Comparison of ENCODE assay signal across 15 mouse cellular contexts in the genomic region with DNA sequence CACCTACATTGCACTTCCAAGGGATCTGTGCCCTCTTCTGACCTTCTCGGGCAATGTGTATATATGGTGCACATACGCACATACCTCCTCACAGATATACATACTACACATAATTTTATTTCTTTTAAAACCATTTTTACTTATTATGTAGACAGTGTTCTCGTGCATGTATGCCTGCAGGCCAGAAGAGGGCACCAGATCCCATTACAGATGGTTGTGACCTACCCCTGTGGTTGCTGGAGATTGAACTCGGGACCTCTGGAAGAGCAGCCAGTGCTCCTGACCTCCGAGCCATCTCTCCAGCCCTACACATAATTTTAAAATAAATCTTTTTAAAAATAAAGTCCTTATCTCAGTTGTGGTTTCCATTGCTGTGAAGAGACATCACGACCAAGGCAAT. TPM values are rescaled to one million over a fixed set of nuclear protein-coding genes. Genes with fewer than 3 reads are reported as not detected.
DNase-seq lines count a peak whose midpoint lies in the region; TF ChIP-seq lines count a peak whose summit lies in the region.
"Had no signal": no experiment of that assay in that cellular context is flagged by ENCODE, and none has a peak within 500 bp of the region (broad histone marks: within the 10 kb centered on the region; RNA-seq: fewer than 3 reads in every experiment).

No protein-coding gene starts in this region.

- peaks cover 2% of the 10 kb centered on the region; the same call in 1 of the 2 replicates for H3K4me1 ChIP-seq in thymus, adult 2 months (replicated peaks; ENCODE audit: control insufficient read depth, insufficient read depth, low read length)

- DNase-seq in layer of hippocampus, adult 2 months (ENCODE audit: low spot score in 2 of 2): no peak
- DNase-seq in layer of hippocampus, postnatal 25 days (ENCODE audit: extremely low spot score in 1 of 2, low spot score in 1 of 2): no peak
- peak; percentile 19 for DNase-seq in thymus, postnatal 25 days
- DNase-seq in thymus, adult 2 months: no peak
- peak; percentile 50 for DNase-seq in R1 (ENCODE audit: low read depth, low spot score)
- no peak for DNase-seq in frontal cortex, postnatal 36 days (ENCODE audit: low spot score in 2 of 2)
- no peak for DNase-seq in layer of hippocampus, adult 11-12 months (ENCODE audit: low spot score)
- DNase-seq: adrenal gland, postnatal 10 days; cerebellum, adult 11-12 months; gastrocnemius, postnatal 10 days; kidney, postnatal 14 days had no signal

- peak; percentile 68 for TF ChIP-seq CTCF in layer of hippocampus, adult 2 months (conservative IDR thresholded peaks at IDR 0.05)
- no peak for TF ChIP-seq CTCF in thymus, adult 2 months (IDR thresholded peaks at IDR 0.05; ENCODE audit: borderline replicate concordance, control insufficient read depth, extremely low read depth, insufficient read depth, low read length, poor library complexity)

- H3K4me3 ChIP-seq in layer of hippocampus, adult 2 months: no peak overlapping the region
- H3K4me3 ChIP-seq in thymus, adult 2 months (ENCODE audit: control insufficient read depth, insufficient read depth, low read length): no peak overlapping the region
- H3K4me3 ChIP-seq: forebrain, embryonic 12.5 days; heart, embryonic 13.5 days; lung, embryonic 15.5 days had no signal

- WGBS in thymus, adult 2 months: 77% methylated on average over 6 of the region's 6 CpGs

- H3K36me3 ChIP-seq in thymus, adult 2 months (ENCODE audit: control insufficient read depth, insufficient read depth, low read length): no peaks in the 10 kb centered on the region
- H3K36me3 ChIP-seq: forebrain, embryonic 12.5 days; lung, embryonic 15.5 days had no signal

- H3K27me3 ChIP-seq in thymus, adult 2 months (ENCODE audit: control insufficient read depth, insufficient read depth, low read length): no peaks in the 10 kb centered on the region
- H3K27me3 ChIP-seq: forebrain, embryonic 12.5 days; heart, embryonic 13.5 days; lung, embryonic 15.5 days had no signal

- TF ChIP-seq POLR2A in thymus, adult 2 months (IDR thresholded peaks at IDR 0.05; ENCODE audit: control insufficient read depth, extremely low read depth, insufficient read depth, low read length, poor library complexity): no peak

- H3K27ac ChIP-seq in layer of hippocampus, adult 2 months: no peak overlapping the region
- no peak overlapping the region for H3K27ac ChIP-seq in thymus, adult 2 months (ENCODE audit: control insufficient read depth, insufficient read depth, low read length)
- H3K27ac ChIP-seq: forebrain, embryonic 12.5 days; heart, embryonic 13.5 days; lung, embryonic 15.5 days had no signal

RNA-seq across cellular contexts. Expression of gene Rfc1, which starts 2.9 kb away (rescaled TPM):
- total RNA-seq in layer of hippocampus, adult 2 months (2021): 10 to 100 TPM; 33.2 to 38.2 TPM
- total RNA-seq in layer of hippocampus, postnatal 25 days (2021): 10 to 100 TPM; 28.5 to 29.5 TPM
- 20.0 and 27.9 TPM in 2 replicates for polyA plus RNA-seq in thymus, adult 2 months (2012; rRNA removed)

RNA-seq across cellular contexts. Expression of gene Klb, which starts 9.7 kb away (rescaled TPM):
- under 1 TPM; 0.46 to 0.66 TPM for total RNA-seq in layer of hippocampus, adult 2 months (2021)
- total RNA-seq in layer of hippocampus, postnatal 25 days (2021): under 1 TPM; 0.62 to 0.73 TPM
- polyA plus RNA-seq in thymus, adult 2 months (2012; rRNA removed): 1.1 and 1.6 TPM in 2 replicates
- polyA plus RNA-seq: embryonic facial prominence, embryonic 11.5 days; lung, embryonic 15.5 days had no signal

RNA-seq across cellular contexts. Expression of gene Rpl9, which starts 52.9 kb away (rescaled TPM):
- 100 to 1,000 TPM; 705 to 728 TPM for total RNA-seq in layer of hippocampus, adult 2 months (2021)
- 100 to 1,000 TPM; 604 to 704 TPM for total RNA-seq in layer of hippocampus, postnatal 25 days (2021)
- polyA plus RNA-seq in thymus, adult 2 months (2012; rRNA removed): 342 and 364 TPM in 2 replicates

RNA-seq across cellular contexts. Expression of gene Lias, which starts 52.9 kb away (rescaled TPM):
- total RNA-seq in layer of hippocampus, adult 2 months (2021): 10 to 100 TPM; 33.6 to 37.3 TPM
- 10 to 100 TPM; 27.7 to 34.2 TPM for total RNA-seq in layer of hippocampus, postnatal 25 days (2021)
- polyA plus RNA-seq in thymus, adult 2 months (2012; rRNA removed): 14.7 and 17.3 TPM in 2 replicates

Comparison
In these comparisons a context has a peak if more than half of its experiments do, and no peak if none do; other contexts are left out.
1. DNase-seq: peak in thymus, postnatal 25 days (single experiment) and R1 (single experiment); none in layer of hippocampus, adult 2 months (0 of 2), layer of hippocampus, postnatal 25 days (0 of 2), thymus, adult 2 months (single experiment), frontal cortex, postnatal 36 days (0 of 2) and layer of hippocampus, adult 11-12 months (single experiment).